Mouse (Mus musculus): Measurements from ENCODE around the gene Prkce.
A peak's percentile ranks its signal among the peaks of the same experiment; 100 is the strongest.

Gene Prkce

GRCm38 (mm10) chr17:86167320-86168230 is at the start of gene Prkce:
TSS of gene Prkce (plus strand) at chr17:86167785.
- peak; percentile 95 for DNase-seq (ENCODE audit: low read depth, low spot score)

- DNase-seq (ENCODE audit: low read depth, low spot score), result no peak
These were observed 44.4 kb upstream of the Prkce start for GRCm38 (mm10) chr17:86123146-86123545.

- DNase-seq (ENCODE audit: low read depth, low spot score), result peak; percentile 40
These were observed 41.7 kb upstream of the Prkce start for GRCm38 (mm10) chr17:86125908-86126307.

- DNase-seq (ENCODE audit: low read depth, low spot score), result no peak
These were observed 39.4 kb upstream of the Prkce start for GRCm38 (mm10) chr17:86128198-86128597.

GRCm38 (mm10) chr17:86132534-86132933 is 35.1 kb upstream of the Prkce start:
- DNase-seq (ENCODE audit: low read depth, low spot score), result peak; percentile 37

- no peak for DNase-seq (ENCODE audit: low read depth, low spot score)
These were observed 33.1 kb upstream of the Prkce start for GRCm38 (mm10) chr17:86134461-86134860.

- DNase-seq (ENCODE audit: low read depth, low spot score), result peak; percentile 38
These were observed 31.8 kb upstream of the Prkce start for GRCm38 (mm10) chr17:86135835-86136234.

GRCm38 (mm10) chr17:86144537-86145078 is 23.0 kb upstream of the Prkce start:
- peak; percentile 33 for DNase-seq (ENCODE audit: low read depth, low spot score)

GRCm38 (mm10) chr17:86145079-86145951 is 22.3 kb upstream of the Prkce start, which contains the start of gene Srbd1:
TSS of gene Srbd1 (minus strand) at chr17:86145175.
- peak; percentile 95 for DNase-seq (ENCODE audit: low read depth, low spot score)

GRCm38 (mm10) chr17:86149726-86150125 is 17.9 kb upstream of the Prkce start:
- DNase-seq (ENCODE audit: low read depth, low spot score), result no peak

DNA sequence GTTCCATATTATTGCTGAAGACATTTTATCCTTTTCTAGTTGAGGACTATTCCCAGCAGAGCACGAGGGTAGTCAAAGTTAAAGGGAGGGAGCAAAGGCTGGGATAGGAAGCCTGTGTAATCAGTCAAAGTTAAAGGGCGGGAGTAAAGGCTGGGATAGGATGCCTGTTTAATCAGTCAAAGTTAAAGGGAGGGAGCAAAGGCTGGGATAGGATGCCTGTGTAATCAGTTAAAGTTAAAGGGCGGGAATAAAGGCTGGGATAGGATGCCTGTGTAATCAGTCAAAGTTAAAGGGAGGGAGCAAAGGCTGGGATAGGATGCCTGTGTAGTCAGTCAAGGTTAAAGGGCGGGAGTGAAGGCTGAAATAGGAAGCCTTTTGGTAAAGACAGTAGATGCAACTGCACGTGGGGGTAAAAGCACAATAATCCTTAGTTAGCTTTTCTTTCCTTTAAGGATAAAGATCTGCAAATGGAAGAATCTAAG is 16.7 kb upstream of the Prkce start:
- DNase-seq (ENCODE audit: low read depth, low spot score), result peak; percentile 96

- DNase-seq (ENCODE audit: low read depth, low spot score), result peak; percentile 56
These were observed 10.6 kb upstream of the Prkce start for GRCm38 (mm10) chr17:86156999-86157398.

DNA sequence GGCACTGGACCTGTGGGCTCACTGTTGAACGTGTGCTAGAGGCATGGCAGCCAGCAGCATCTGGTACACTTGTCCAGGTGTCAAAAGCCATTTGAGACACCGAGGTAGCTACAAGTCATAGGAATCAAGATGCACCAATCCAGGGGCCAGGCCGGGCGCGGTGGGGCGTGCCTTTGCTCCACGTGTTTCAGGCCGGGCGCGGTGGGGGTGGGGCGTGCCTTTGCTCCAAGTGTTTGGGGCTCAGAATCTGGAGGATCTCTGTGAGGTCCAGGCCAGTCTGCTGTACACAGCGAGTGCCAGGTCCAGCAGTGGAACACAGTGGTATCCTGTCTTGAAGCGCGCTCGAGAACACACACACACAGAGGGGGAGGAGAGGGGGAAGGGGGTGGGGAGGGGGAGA is 4.9 kb upstream of the Prkce start:
- no peak for DNase-seq (ENCODE audit: low read depth, low spot score)

- DNase-seq (ENCODE audit: low read depth, low spot score), result no peak
These were observed 3.2 kb upstream of the Prkce start for GRCm38 (mm10) chr17:86164416-86164815.

DNA sequence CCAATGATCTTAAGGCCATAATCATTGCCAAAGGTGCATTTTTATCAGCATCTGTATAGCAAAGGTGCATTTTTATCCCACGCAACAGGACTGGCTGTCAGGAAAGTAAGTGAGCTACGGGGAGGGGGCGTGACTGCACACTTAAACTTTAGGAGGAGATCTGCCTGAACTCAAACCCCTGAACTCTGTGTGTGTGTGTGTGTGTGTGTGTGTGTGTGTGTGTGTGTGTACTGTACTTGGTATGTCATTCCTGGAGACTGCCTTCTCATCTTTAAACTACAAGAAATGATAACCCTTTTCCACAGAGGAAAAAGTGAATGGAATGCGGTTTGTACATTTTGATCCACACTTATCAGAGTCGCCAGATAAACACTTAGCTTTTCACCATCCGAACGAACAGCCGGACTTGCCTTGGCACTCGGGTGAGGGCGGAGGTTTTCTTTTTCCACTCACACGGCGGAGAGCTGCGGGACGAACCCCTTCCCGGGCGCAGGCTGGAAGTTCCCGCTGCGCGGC is 1.5 kb upstream of the Prkce start:
- DNase-seq (ENCODE audit: low read depth, low spot score), result no peak

DNA sequence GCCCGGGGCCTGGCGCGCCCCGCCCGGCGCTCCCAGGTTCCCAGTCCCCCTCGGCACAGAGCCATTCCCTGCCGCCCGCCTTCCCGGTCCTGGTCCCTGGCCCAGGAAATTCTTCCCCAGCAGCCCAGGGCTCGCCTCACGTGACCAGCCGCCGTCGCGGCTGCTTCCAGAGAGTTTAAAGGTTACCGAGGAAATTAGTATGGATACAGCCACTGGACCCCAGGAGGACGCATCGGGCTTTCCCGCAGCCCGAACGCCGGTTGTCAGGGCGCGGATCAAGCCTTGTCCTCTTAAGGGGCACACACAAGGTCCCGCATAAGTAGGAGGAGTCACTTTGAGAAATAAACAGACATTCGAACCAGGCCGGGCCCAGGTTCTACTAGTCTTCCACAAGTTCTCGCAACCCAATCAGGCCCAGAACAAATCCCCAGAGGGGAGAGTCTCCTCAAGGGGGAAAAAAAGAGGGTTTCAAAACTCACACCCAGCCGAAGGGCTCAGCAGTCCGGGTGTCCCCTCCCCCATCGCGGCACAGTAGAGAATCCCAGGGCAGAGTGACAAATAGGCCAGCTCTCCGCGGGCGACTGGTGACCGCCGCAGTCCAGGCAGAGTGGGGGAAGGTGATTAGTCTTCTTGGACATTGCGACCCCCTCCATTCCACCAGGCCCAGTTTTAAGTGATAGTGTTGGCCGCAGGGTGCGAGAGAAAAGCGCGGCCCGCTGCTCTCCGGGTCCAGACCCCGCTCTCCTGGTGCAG is 842 bp upstream of the Prkce start:
- peak; percentile 78 for DNase-seq (ENCODE audit: low read depth, low spot score)

DNA sequence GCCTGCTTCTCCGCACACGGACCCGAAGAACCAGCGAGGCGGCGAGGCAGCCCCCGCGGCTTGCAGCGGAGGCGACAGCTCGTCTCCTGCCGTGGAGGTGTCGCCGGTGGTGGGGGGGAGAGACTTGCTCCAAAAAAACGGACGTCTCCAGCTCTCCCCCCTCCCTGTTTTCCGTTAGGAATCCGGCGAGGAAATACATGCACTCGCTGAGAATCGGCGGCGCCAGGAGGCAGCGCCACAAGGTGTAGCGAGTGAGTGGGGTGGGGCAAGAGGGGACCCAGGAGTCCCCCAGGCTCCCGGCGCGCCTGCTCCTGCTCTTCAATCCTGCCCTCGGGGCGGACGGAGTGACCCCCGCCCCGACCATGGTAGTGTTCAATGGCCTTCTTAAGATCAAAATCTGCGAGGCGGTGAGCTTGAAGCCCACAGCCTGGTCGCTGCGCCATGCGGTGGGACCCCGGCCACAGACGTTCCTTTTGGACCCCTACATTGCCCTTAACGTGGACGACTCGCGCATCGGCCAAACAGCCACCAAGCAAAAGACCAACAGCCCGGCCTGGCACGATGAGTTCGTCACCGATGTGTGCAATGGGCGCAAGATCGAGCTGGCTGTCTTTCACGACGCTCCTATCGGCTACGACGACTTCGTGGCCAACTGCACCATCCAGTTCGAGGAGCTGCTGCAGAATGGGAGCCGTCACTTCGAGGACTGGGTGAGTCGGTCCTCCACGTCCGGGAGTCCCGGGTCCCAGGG is 821 bp downstream of the Prkce start:
- DNase-seq (ENCODE audit: low read depth, low spot score), result peak; percentile 68

- DNase-seq (ENCODE audit: low read depth, low spot score), result peak; percentile 78
These were observed 1.5 kb downstream of the Prkce start for GRCm38 (mm10) chr17:86169092-86169491.

GRCm38 (mm10) chr17:86170164-86170958 is 2.8 kb downstream of the Prkce start:
- DNase-seq (ENCODE audit: low read depth, low spot score), result no peak

Data from brain, adult 2 months (tissue).